Mouse (Mus musculus) left cerebral cortex, postnatal 36 days (tissue): Measurements from ENCODE around the gene Pde8b. TPM values are rescaled to one million over a fixed set of nuclear protein-coding genes. Genes with fewer than 3 reads are reported as not detected.

Experiments
- DNase-seq, 2 experiments: peaks; one replicate each; pipeline ENCODE4 v3.0.0; 2021 to 2022; ENCODE audit warnings: low spot score in 2 of 2, mixed read lengths in 1 of 2
- intact Hi-C: fragments of 180-260 bp; cut with DNase I; formaldehyde crosslinking; loops from one replicate; pipeline ENCODE4 v1.15.1; 2025
- total RNA-seq, 2 experiments: library from RNA; stranded (reverse); gene quantifications; 2 replicates each; pipeline ENCODE4 v1.2.3; 2021

Gene Pde8b
- total RNA-seq, 2 experiments from 2014 or later: 138 to 151 TPM

- peak in 1 of 2 experiments; percentile 53 for DNase-seq
- intact Hi-C loops: no loop called here
Observed at GRCm38 (mm10) chr13:95095860-95096259, 154.3 kb downstream of the Pde8b start.

- no peak for DNase-seq
- intact Hi-C loops: loop anchor here (5.0 kb wide), 1 partner anchor 131 kb away; no protein-coding TSS in a partner anchor
Observed at GRCm38 (mm10) chr13:95091546-95092445, 158.3 kb downstream of the Pde8b start.

GRCm38 (mm10) chr13:95087358-95087787, 162.8 kb downstream of the Pde8b start:
- intact Hi-C loops: loop anchor here (10.0 kb wide), 1 partner anchor 197 kb away; no protein-coding TSS in a partner anchor
- DNase-seq: peak in 1 of 2 experiments; percentile 57

GRCm38 (mm10) chr13:95086033-95086432, 164.1 kb downstream of the Pde8b start:
- no peak for DNase-seq
- intact Hi-C loops: loop anchor here (10.0 kb wide), 1 partner anchor 199 kb away; no protein-coding TSS in a partner anchor

GRCm38 (mm10) chr13:95082611-95083010, 167.5 kb downstream of the Pde8b start:
- intact Hi-C loops: loop anchor here (10.0 kb wide), 1 partner anchor 202 kb away; no protein-coding TSS in a partner anchor
- no peak for DNase-seq

- peak; percentile 48 to 62 for DNase-seq
- intact Hi-C loops: loop anchor here (10.0 kb wide), 1 partner anchor 204 kb away; no protein-coding TSS in a partner anchor
Observed at GRCm38 (mm10) chr13:95081082-95081481, 169.1 kb downstream of the Pde8b start.

- intact Hi-C loops: no loop called here
- no peak for DNase-seq
Observed at GRCm38 (mm10) chr13:95078492-95078891, 171.6 kb downstream of the Pde8b start.

GRCm38 (mm10) chr13:95077688-95078087, 172.4 kb downstream of the Pde8b start:
- no peak for DNase-seq
- intact Hi-C loops: no loop called here

GRCm38 (mm10) chr13:95076142-95076541, 174.0 kb downstream of the Pde8b start:
- intact Hi-C loops: no loop called here
- no peak for DNase-seq

- no peak for DNase-seq
- intact Hi-C loops: no loop called here
Observed at GRCm38 (mm10) chr13:95073445-95074172, 176.5 kb downstream of the Pde8b start.

- DNase-seq: no peak
- intact Hi-C loops: no loop called here
Observed at GRCm38 (mm10) chr13:95070268-95070667, 179.9 kb downstream of the Pde8b start.

GRCm38 (mm10) chr13:95067854-95068253, 182.3 kb downstream of the Pde8b start:
- intact Hi-C loops: no loop called here
- no peak for DNase-seq

GRCm38 (mm10) chr13:95063390-95064017, 186.6 kb downstream of the Pde8b start:
- intact Hi-C loops: no loop called here

GRCm38 (mm10) chr13:95058885-95059284, 191.3 kb downstream of the Pde8b start:
- intact Hi-C loops: no loop called here
- no peak for DNase-seq

More at GRCm38 (mm10) chr13:95063390-95064017, 186.6 kb downstream of the Pde8b start:
- no peak for DNase-seq

GRCm38 (mm10) chr13:95056501-95057280, 193.4 kb downstream of the Pde8b start:
- DNase-seq: no peak
- intact Hi-C loops: no loop called here

- intact Hi-C loops: no loop called here
- no peak for DNase-seq
Observed at GRCm38 (mm10) chr13:95055742-95056388, 194.3 kb downstream of the Pde8b start.

- no peak for DNase-seq
- intact Hi-C loops: no loop called here
Observed at GRCm38 (mm10) chr13:95052421-95052820, 197.7 kb downstream of the Pde8b start.

GRCm38 (mm10) chr13:95050398-95050797, 199.7 kb downstream of the Pde8b start:
- intact Hi-C loops: no loop called here
- DNase-seq: no peak
